Mouse (Mus musculus) kidney, adult 18-20 months (tissue): Measurements from ENCODE around the gene Gm17359.
A peak's percentile ranks its signal among the peaks of the same experiment; 100 is the strongest.
"Not testable (repeated sequence)": the region's sequence is repeated elsewhere in the genome, so short reads cannot be mapped to it uniquely, and the experiment has no call there.

Experiments
- DNase-seq: peaks from one replicate; pipeline ENCODE4 v3.0.0; 2021

The Gm17359 gene

GRCm38 (mm10) chr3:79416944-79417680, 80.7 kb downstream of the Gm17359 start:
- DNase-seq: no peak

GRCm38 (mm10) chr3:79418921-79419320, 82.5 kb downstream of the Gm17359 start:
- no peak for DNase-seq

GRCm38 (mm10) chr3:79425441-79425840, 89.0 kb downstream of the Gm17359 start:
- DNase-seq: no peak

GRCm38 (mm10) chr3:79433593-79433992, 97.1 kb downstream of the Gm17359 start:
- peak; percentile 43 for DNase-seq

GRCm38 (mm10) chr3:79434436-79434835, 98.0 kb downstream of the Gm17359 start:
- no peak for DNase-seq

- no peak for DNase-seq
Observed at GRCm38 (mm10) chr3:79434985-79435384, 98.5 kb downstream of the Gm17359 start.

- no peak for DNase-seq
Observed at GRCm38 (mm10) chr3:79436186-79436585, 99.7 kb downstream of the Gm17359 start.

GRCm38 (mm10) chr3:79438276-79438675, 101.8 kb downstream of the Gm17359 start:
- DNase-seq: no peak

GRCm38 (mm10) chr3:79440976-79441491, 104.6 kb downstream of the Gm17359 start:
- DNase-seq: peak; percentile 36

GRCm38 (mm10) chr3:79443850-79444249, 107.4 kb downstream of the Gm17359 start:
- no peak for DNase-seq

GRCm38 (mm10) chr3:79445041-79445440, 108.6 kb downstream of the Gm17359 start:
- no peak for DNase-seq

GRCm38 (mm10) chr3:79446124-79446523, 109.7 kb downstream of the Gm17359 start:
- no peak for DNase-seq

- not testable (repeated sequence) for DNase-seq
Observed at GRCm38 (mm10) chr3:79446648-79447047, 110.2 kb downstream of the Gm17359 start.

- no peak for DNase-seq
Observed at GRCm38 (mm10) chr3:79448421-79448820, 112.0 kb downstream of the Gm17359 start.

- no peak for DNase-seq
Observed at GRCm38 (mm10) chr3:79449361-79449760, 112.9 kb downstream of the Gm17359 start.

- no peak for DNase-seq
Observed at GRCm38 (mm10) chr3:79452696-79453263, 116.3 kb downstream of the Gm17359 start.

GRCm38 (mm10) chr3:79455761-79456160, 119.3 kb downstream of the Gm17359 start:
- DNase-seq: no peak

GRCm38 (mm10) chr3:79458651-79459275, 122.3 kb downstream of the Gm17359 start:
- no peak for DNase-seq

GRCm38 (mm10) chr3:79469440-79469839, 133.0 kb downstream of the Gm17359 start:
- no peak for DNase-seq

GRCm38 (mm10) chr3:79472362-79472761, 135.9 kb downstream of the Gm17359 start:
- DNase-seq: no peak

- no peak for DNase-seq
Observed at GRCm38 (mm10) chr3:79474911-79475310, 138.4 kb downstream of the Gm17359 start.

GRCm38 (mm10) chr3:79475980-79476379, 139.5 kb downstream of the Gm17359 start:
- DNase-seq: no peak

- DNase-seq: no peak
Observed at GRCm38 (mm10) chr3:79478400-79478799, 141.9 kb downstream of the Gm17359 start.

GRCm38 (mm10) chr3:79478880-79479279, 142.4 kb downstream of the Gm17359 start:
- no peak for DNase-seq
